Mouse (Mus musculus) forebrain, embryonic 14.5 days (tissue): ENCODE measurements around the gene Dok5. TPM values are rescaled to one million over a fixed set of nuclear protein-coding genes. Genes with fewer than 3 reads are reported as not detected.

ENCODE experiments used
- ATAC-seq: fragments of 200-750 bp; cut with Nextera tagmentation; 2 replicates; pipeline ENCODE4 v1.8.0; 2017; ENCODE audit warnings: mild to moderate bottlenecking, moderate library complexity
- DNase-seq: peaks from one replicate; pipeline ENCODE4 v3.0.0-alpha.2; 2015; ENCODE audit warnings: low spot score
- H3K27ac ChIP-seq: fragments of 300-500 bp; sonication (generic); 2 replicates; pipeline ENCODE4 v1.5.1; 2014; ENCODE audit warnings: low read depth, mild to moderate bottlenecking, control low read depth, low read length, moderate library complexity
- H3K27me3 ChIP-seq: fragments of 300-500 bp; sonication (generic); replicated peaks from 2 replicates; pipeline ENCODE4 v1.6.1; 2014; ENCODE audit warnings: low read length, control low read depth, mixed read lengths; ENCODE audit not compliant: control insufficient read depth, insufficient read depth
- H3K36me3 ChIP-seq: fragments of 300-500 bp; sonication (generic); 2 replicates; pipeline ENCODE4 v1.6.1; 2014; ENCODE audit warnings: low read length, control low read depth; ENCODE audit not compliant: control insufficient read depth, insufficient read depth
- H3K4me1 ChIP-seq: fragments of 300-500 bp; sonication (generic); 2 replicates; pipeline ENCODE4 v1.6.1; 2014; ENCODE audit warnings: antibody characterized with exemption, low read length, control low read depth; ENCODE audit not compliant: control insufficient read depth, insufficient read depth
- H3K4me2 ChIP-seq: fragments of 300-500 bp; sonication (generic); 2 replicates; pipeline ENCODE4 v1.6.1; 2014; ENCODE audit warnings: mild to moderate bottlenecking, control low read depth, low read length
- H3K4me3 ChIP-seq: fragments of 300-500 bp; sonication (generic); 2 replicates; pipeline ENCODE4 v1.5.1; 2014; ENCODE audit warnings: low read depth, low read length, control low read depth
- H3K9ac ChIP-seq: fragments of 300-500 bp; sonication (generic); 2 replicates; pipeline ENCODE4 v1.6.1; 2014; ENCODE audit warnings: mild to moderate bottlenecking, low read length, control low read depth, moderate library complexity
- H3K9me3 ChIP-seq: fragments of 300-500 bp; sonication (generic); replicated peaks from 2 replicates; pipeline ENCODE4 v1.6.1; 2016; ENCODE audit warnings: low read length, control low read depth, mixed read lengths; ENCODE audit not compliant: control insufficient read depth
- WGBS: fragments of 180-500 bp; shearing (Covaris S2); extraction: QIAGEN DNeasy Blood & Tissue Kit; methylation state at CpG from one replicate; pipeline ENCODE4 v1.1.7; 2014; 5-methylcytosine and 5-hydroxymethylcytosine counted together
- polyA plus RNA-seq: library from polyadenylated mRNA; unstranded; fragments of >200 nt; fragmentation: Nextera tagmentation; extraction: Ambion mirVana; gene quantifications from 2 replicates; pipeline ENCODE4 v1.2.1, GENCODE M21; 2014

Gene Dok5
- polyA plus RNA-seq: 41.8 and 58.1 TPM in 2 replicates

- 1% methylated on average over 45 of the region's 53 CpGs for WGBS
- peak; percentile 96 for ATAC-seq
- peak within 1 kb of the TSS; percentile 60 for H3K4me3 ChIP-seq
These were observed at the start of gene Dok5 for GRCm38 (mm10) chr2:170731632-170732561. Dok5 (plus strand) TSS chr2:170731807.

GRCm38 (mm10) chr2:170683385-170683784, 48.2 kb upstream of the Dok5 start:
- ATAC-seq (no peak), DNase-seq (no peak)
- Histone ChIP-seq H3K4me3 (no peak overlapping the region), H3K9ac (no peak overlapping the region), H3K27me3 (no peaks in the 10 kb centered on the region), H3K4me2 (no peak overlapping the region), H3K36me3 (no peaks in the 10 kb centered on the region), H3K9me3 (no peaks in the 10 kb centered on the region), H3K27ac (no peak overlapping the region), H3K4me1 (no peaks in the 10 kb centered on the region)
- 82% methylated on average over 2 of the region's 2 CpGs for WGBS

More at GRCm38 (mm10) chr2:170731632-170732561, at the start of gene Dok5:
- H3K4me1 ChIP-seq: peaks cover 3% of the 10 kb centered on the region; the same call in 1 of the 2 replicates
- DNase-seq: peak; percentile 93
- H3K27ac ChIP-seq: peak within 1 kb of the TSS; percentile 76
- no peaks in the 10 kb centered on the region for H3K9me3 ChIP-seq
- H3K4me2 ChIP-seq: peak within 1 kb of the TSS; percentile 83
- H3K9ac ChIP-seq: peak within 1 kb of the TSS; percentile 74
- no peaks in the 10 kb centered on the region for H3K27me3 ChIP-seq
- H3K36me3 ChIP-seq: no peaks in the 10 kb centered on the region

GRCm38 (mm10) chr2:170695071-170695936, 36.3 kb upstream of the Dok5 start:
- no peak for DNase-seq
- no peak for ATAC-seq
- no peaks in the 10 kb centered on the region for H3K27me3 ChIP-seq
- no peak overlapping the region for H3K9ac ChIP-seq
- no peaks in the 10 kb centered on the region for H3K4me1 ChIP-seq
- no peak overlapping the region for H3K4me2 ChIP-seq
- WGBS: 82% methylated on average over 23 of the region's 23 CpGs
- H3K36me3 ChIP-seq: no peaks in the 10 kb centered on the region
- no peaks in the 10 kb centered on the region for H3K9me3 ChIP-seq
- H3K4me3 ChIP-seq: no peak overlapping the region
- no peak overlapping the region for H3K27ac ChIP-seq

GRCm38 (mm10) chr2:170695937-170696510, 35.6 kb upstream of the Dok5 start:
- no peak overlapping the region for H3K9ac ChIP-seq
- no peak overlapping the region for H3K4me2 ChIP-seq
- 0 out of 2 replicates have a peak, but pooled peaks have one; percentile 34 for ATAC-seq
- H3K27me3 ChIP-seq: no peaks in the 10 kb centered on the region
- H3K4me1 ChIP-seq: no peaks in the 10 kb centered on the region
- 73% methylated on average over 14 of the region's 14 CpGs for WGBS
- H3K4me3 ChIP-seq: no peak overlapping the region
- no peaks in the 10 kb centered on the region for H3K36me3 ChIP-seq
- no peak overlapping the region for H3K27ac ChIP-seq
- DNase-seq: no peak
- no peaks in the 10 kb centered on the region for H3K9me3 ChIP-seq

- no peak overlapping the region for H3K27ac ChIP-seq
- WGBS: 82% methylated on average over 4 of the region's 4 CpGs
- no peak for DNase-seq
- H3K4me1 ChIP-seq: no peaks in the 10 kb centered on the region
- H3K4me3 ChIP-seq: no peak overlapping the region
- H3K36me3 ChIP-seq: no peaks in the 10 kb centered on the region
- no peaks in the 10 kb centered on the region for H3K9me3 ChIP-seq
- no peak overlapping the region for H3K4me2 ChIP-seq
- H3K9ac ChIP-seq: no peak overlapping the region
- H3K27me3 ChIP-seq: no peaks in the 10 kb centered on the region
- ATAC-seq: no peak
These were observed 31.1 kb upstream of the Dok5 start for GRCm38 (mm10) chr2:170700471-170700870.

GRCm38 (mm10) chr2:170706488-170706887, 25.1 kb upstream of the Dok5 start:
- Histone ChIP-seq H3K27ac (no peak overlapping the region), H3K36me3 (no peaks in the 10 kb centered on the region), H3K4me2 (no peak overlapping the region), H3K27me3 (no peaks in the 10 kb centered on the region), H3K4me1 (no peaks in the 10 kb centered on the region), H3K9ac (no peak overlapping the region), H3K9me3 (no peaks in the 10 kb centered on the region), H3K4me3 (no peak overlapping the region)
- 91% methylated on average over 4 of the region's 4 CpGs for WGBS
- ATAC-seq (no peak), DNase-seq (no peak)

- Histone ChIP-seq H3K9me3 (no peaks in the 10 kb centered on the region), H3K4me3 (no peak overlapping the region), H3K9ac (no peak overlapping the region), H3K4me1 (no peaks in the 10 kb centered on the region), H3K36me3 (no peaks in the 10 kb centered on the region), H3K4me2 (no peak overlapping the region), H3K27ac (no peak overlapping the region), H3K27me3 (no peaks in the 10 kb centered on the region)
- 89% methylated on average over 3 of the region's 3 CpGs for WGBS
- no peak for DNase-seq
- ATAC-seq: no peak
These were observed 23.9 kb upstream of the Dok5 start for GRCm38 (mm10) chr2:170707672-170708071.

GRCm38 (mm10) chr2:170708901-170709300, 22.7 kb upstream of the Dok5 start:
- Histone ChIP-seq H3K27me3 (no peaks in the 10 kb centered on the region), H3K4me3 (no peak overlapping the region), H3K4me2 (no peak overlapping the region), H3K27ac (no peak overlapping the region), H3K9ac (no peak overlapping the region), H3K36me3 (no peaks in the 10 kb centered on the region), H3K9me3 (no peaks in the 10 kb centered on the region), H3K4me1 (no peaks in the 10 kb centered on the region)
- no peak for ATAC-seq
- DNase-seq: no peak
- WGBS: 82% methylated on average over 9 of the region's 9 CpGs
